Mouse (Mus musculus) left cerebral cortex, postnatal 25 days (tissue): Measurements from ENCODE around the gene Sarnp. TPM values are rescaled to one million over a fixed set of nuclear protein-coding genes. Genes with fewer than 3 reads are reported as not detected.
A peak's percentile ranks its signal among the peaks of the same experiment; 100 is the strongest.

ENCODE experiments used
- DNase-seq, 2 experiments: peaks; one replicate each; pipeline ENCODE4 v3.0.0; 2022; ENCODE audit warnings: low spot score in 2 of 2, mixed read lengths in 1 of 2
- intact Hi-C: fragments of 180-260 bp; cut with DNase I; formaldehyde crosslinking; loops from one replicate; pipeline ENCODE4 v1.15.1; 2025
- total RNA-seq, 2 experiments: library from RNA; stranded (reverse); gene quantifications; 2 replicates each; pipeline ENCODE4 v1.2.3; 2021

Sarnp gene
- total RNA-seq, 2 experiments from 2014 or later, result 37.1 to 40.7 TPM

- DNase-seq, result no peak
- intact Hi-C loops, result no loop called here
Measured at GRCm38 (mm10) chr10:128882067-128882466, 64.9 kb downstream of the Sarnp start.

- intact Hi-C loops, result no loop called here
- DNase-seq, result no peak
Measured at GRCm38 (mm10) chr10:128888941-128889827, 72.1 kb downstream of the Sarnp start.

GRCm38 (mm10) chr10:128889846-128890245 lies 72.7 kb downstream of the Sarnp start:
- intact Hi-C loops, result no loop called here
- DNase-seq, result no peak

DNA sequence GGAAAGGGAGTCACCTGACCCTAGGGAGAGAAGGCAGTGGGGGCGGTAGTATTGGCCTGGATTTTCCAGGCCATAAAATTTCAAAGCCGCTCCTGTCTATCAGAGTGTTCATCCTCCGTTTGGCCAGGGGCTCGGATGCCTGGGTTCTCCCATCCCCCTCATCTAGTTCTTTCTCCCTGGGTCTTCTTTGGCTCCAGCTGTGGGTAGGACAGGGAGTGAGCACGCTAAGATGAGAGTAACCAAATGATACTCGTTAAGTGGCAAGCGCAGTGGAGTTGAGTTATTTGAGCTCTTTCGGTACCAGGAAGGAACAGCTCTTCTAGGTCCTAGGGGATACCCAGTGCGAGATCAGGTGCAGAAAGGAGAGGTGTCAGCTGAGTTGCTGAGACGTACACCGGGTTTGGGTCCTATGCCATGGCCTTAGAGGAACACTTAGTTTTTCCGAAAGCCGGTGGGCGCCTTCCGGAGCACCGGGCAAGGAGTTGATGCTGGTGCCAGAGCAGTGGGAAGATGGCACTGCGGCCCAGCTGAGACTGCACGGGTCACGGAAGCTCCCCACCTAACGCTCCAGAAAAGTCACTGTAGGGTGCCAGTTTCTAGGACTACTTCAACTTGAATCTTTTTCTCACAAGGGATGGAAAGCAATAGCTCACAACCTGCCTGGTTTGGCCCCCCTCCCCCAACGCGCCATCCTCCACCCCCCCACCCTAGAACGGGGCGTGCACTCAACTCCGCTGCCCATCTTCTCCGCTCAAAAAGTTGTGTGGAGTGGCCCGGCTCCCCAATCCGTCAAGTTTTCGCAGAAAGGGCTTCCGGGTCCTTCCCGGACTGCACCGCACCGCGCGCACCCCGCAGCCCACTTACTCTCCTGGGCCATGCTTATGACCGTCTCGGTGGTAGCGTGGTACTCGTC lies 73.5 kb downstream of the Sarnp start:
- DNase-seq, result no peak
- intact Hi-C loops, result no loop called here

DNA sequence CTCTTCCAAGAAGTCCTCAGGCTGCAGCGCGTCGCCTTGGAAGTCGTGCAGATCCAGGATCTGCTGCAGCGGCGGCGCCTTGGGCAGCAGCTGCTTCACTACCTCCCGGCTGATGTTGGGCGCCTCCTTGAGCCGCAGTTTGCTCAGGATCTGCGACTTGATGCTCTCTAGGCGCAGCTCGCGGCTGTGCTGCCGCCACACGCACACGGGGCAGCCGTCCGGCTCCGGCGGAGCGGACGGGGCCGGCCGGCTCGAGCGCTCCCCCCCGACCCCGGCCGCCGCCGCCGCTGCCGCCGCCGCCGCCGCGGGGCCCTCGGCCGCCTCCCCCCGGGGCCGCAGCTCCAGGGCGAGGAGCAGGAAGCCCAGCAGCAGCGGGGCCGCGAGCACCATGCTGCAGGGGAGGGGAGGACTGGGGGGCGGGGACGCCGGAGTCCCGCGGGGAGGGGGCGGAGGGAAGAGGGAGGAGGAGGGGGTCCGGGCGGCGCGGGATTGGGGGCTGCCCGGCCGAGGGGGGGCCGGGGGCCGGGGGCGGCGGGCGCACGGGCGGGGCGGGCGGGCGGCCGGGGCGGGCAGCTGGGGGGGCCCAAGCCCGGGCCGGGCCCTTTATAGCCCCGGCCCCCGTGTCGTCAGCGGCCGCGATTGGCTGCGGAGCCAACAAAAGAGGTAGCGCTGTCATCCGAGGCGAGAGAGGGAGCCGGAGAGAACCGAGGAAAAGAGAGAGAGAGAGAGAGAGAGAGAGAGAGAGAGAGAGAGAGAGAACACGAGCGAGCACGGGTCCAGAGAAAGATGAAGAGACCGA lies 74.4 kb downstream of the Sarnp start, which contains the start of gene Gdf11:
Gene Gdf11 (minus strand): TSS at position 423 of the 799 bp plus-strand sequence.
- intact Hi-C loops, result no loop called here
- peak in 1 of 2 experiments; percentile 49 for DNase-seq

- no peak for DNase-seq
- intact Hi-C loops, result no loop called here
Measured at GRCm38 (mm10) chr10:128892246-128892645, 75.1 kb downstream of the Sarnp start.

DNA sequence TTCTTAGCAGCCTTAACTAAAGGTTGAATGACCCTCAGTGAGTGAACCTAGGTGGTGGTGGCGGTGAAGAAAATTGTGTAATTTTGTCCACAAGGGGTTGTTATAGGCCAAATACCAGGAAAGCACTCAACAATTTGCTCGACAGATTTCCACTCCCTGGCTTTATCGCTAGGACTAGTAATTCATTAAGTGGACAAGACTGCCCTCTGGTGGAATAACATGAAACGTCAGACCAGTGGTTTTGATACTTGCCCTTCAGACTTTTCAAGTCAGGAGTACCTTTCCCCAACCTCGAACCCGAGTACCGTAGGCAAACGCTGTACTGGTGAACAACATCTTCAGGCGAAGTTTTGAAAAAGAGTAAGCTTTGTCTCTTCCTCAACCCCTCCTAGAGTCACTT lies 78.3 kb downstream of the Sarnp start:
- intact Hi-C loops, result loop anchor here (1.0 to 5.0 kb wide), 2 partner anchors 50 to 163 kb away; no protein-coding TSS in a partner anchor
- peak; percentile 83 to 90 for DNase-seq

DNA sequence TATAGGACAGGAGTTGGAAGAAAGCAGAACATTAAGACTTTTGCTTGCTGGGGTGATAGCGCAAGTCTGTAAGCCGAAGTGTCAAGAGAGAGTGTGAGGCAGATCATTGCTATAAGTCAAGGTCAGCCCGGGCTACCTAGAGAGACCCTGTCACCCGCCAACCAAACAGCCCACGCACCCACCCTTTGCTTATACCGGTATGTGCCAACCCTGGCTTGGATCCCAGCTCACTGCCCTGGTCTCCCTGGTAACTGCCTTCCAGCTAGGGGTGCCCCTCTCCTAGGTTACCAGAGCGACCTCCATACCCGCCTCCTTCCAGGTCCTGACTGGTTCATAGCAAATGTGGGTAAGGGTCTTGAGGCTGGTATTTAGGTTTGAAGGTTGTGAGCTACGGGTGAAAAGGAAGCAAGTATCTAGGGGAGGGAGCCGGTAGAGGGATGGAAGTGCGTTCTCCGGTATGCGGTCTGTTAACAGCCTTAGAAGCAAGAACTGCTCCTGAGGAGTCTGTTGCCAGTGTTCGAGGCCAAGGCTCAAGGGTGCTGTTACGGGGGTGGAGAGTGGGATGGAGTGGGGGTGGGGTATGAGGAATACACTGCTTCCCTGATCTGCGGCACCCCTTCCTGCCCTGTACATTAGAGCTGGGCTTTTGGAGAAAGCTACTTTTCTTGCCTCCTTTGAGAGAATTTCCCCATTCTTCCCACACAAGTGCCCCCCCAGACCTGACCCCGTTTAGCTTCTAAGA lies 79.0 kb downstream of the Sarnp start:
- intact Hi-C loops, result loop anchor here (1.0 to 5.0 kb wide), 2 partner anchors 51 to 164 kb away; no protein-coding TSS in a partner anchor
- peak in 1 of 2 experiments; percentile 44 for DNase-seq

GRCm38 (mm10) chr10:128896807-128897206 lies 79.7 kb downstream of the Sarnp start:
- intact Hi-C loops, result loop anchor here (5.0 kb wide), 1 partner anchor 165 kb away; no protein-coding TSS in a partner anchor
- DNase-seq, result no peak

GRCm38 (mm10) chr10:128897501-128897900 lies 80.4 kb downstream of the Sarnp start:
- intact Hi-C loops, result loop anchor here (5.0 kb wide), 1 partner anchor 165 kb away; no protein-coding TSS in a partner anchor
- peak in 1 of 2 experiments; percentile 67 for DNase-seq

GRCm38 (mm10) chr10:128899759-128900490 lies 82.8 kb downstream of the Sarnp start:
- no peak for DNase-seq
- intact Hi-C loops, result loop anchor here (5.0 kb wide), 1 partner anchor 168 kb away; no protein-coding TSS in a partner anchor

DNA sequence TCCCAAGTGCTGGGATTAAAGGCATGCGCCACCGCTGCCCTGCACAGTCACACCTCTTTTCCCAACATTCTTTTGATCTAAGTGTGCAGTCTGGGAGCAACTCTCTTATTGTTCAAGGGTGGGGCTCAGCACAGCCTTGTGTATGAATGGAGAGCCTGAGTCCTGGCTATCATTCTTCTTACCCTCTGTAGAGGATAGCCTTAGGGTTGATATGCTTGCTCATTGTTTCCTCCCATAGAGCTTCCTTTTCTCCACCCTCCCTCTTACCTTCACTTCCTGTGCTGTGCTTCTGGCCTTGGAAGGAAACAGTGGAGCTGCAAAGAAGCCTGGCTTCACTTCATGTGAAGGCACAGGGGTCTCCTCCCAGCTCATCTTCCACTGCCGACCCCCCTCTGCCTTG lies 83.6 kb downstream of the Sarnp start, which contains the start of gene Cd63:
Gene Cd63 (plus strand): TSS at position 292 of the 400 bp plus-strand sequence.
- no peak for DNase-seq
- intact Hi-C loops, result no loop called here

DNA sequence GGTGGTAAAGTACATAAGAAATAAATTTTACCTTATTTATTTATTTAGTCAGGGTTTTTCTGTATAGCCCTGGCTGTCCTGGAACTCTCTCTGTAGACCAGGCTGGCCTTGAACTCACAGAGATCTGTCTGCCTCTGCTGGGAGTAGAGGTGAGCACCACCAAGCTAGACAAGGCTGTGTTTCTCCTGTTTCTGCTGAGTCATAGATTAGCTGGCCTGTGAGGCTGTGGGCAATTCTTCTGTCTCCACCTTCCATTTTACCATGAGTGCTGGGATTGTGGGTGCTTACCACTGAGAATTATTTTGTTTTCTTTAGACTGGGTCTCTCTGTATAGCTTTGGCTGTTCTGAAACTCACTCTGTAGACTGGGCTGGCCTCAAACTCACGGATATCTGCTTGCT lies 84.3 kb downstream of the Sarnp start:
- intact Hi-C loops, result no loop called here
- no peak for DNase-seq

GRCm38 (mm10) chr10:128902409-128902988 lies 85.4 kb downstream of the Sarnp start:
- intact Hi-C loops, result no loop called here
- DNase-seq, result no peak

DNA sequence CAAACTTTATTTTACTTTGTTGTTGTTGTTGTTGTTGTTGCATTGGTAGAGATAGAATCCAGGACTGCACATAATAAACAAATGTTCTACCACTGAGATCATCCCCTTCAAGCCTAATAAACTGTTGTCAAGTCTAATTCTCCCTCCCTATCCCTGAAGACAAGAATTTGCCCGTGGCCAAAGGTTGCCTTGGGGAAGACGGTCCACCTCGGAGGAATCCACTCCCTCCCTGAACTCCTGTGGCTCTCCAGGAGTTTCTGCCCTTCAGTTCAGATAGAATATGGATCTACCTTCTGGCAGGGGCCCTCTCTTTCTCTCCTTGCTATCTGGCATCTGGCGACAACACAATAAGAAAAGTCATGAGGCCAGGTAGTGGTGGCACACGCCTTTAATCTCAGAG lies 87.7 kb downstream of the Sarnp start:
- intact Hi-C loops, result no loop called here
- no peak for DNase-seq

DNA sequence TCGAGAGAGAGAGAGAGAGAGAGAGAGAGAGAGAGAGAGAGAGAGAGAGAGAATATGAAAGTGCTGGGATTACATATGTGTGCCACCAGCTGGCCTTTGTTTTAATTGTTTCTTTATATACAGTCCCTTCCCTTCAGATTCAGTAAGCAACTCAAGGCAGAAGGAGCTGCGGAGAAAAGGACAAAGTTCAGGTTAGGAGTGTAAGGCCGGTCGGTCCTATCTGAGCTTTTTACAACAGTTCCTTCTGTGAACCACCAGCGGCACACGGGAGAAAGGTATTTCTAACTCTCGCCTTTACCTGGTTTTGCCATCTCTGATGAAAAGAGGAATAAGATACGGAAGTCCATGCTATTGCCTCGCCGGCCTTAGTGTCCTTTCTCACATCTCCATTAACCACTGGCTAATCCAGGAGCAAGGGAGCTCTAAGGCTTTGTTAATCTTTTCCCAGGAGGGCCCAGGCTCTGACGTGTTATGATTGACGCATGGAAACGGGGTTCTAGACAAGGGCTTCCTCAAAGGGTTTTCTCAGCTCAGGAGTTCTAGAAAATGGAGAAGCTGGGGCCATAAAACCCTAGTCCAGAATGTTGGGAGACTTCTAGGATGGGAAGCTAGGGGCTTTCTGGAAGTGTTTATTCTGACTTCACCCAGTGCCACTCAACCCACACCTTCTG lies 91.8 kb downstream of the Sarnp start:
- intact Hi-C loops, result no loop called here
- DNase-seq, result no peak

DNA sequence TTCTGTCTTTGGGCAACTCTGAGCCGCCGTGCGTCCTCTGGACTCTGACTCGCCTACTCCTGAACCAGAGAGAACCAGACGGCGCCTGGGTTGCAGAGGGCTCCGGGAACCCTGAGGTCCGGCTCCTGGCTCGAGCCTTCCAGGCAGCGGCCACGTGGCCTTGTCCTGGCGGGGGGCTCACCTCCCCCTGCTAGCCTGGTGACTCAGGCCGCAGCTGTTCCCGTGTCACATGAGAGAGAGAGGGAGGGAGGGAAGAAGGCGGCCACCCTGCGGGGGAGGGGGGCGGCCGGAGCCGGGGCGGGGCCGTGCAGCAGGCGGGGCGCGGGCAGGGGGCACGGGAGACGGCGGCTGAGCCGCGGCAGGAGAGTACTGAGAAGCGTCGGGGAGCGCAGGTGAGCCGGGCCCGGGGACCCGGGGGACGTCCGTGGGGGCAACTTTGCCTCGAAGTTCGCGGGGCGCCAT lies 92.5 kb downstream of the Sarnp start:
- intact Hi-C loops, result no loop called here
- peak; percentile 58 to 75 for DNase-seq
